Mouse (Mus musculus) myocyte (in vitro differentiated cells): ENCODE measurements around the gene Chaf1a. TPM values are rescaled to one million over a fixed set of nuclear protein-coding genes. Genes with fewer than 3 reads are reported as not detected.
"Not testable (repeated sequence)": the region's sequence is repeated elsewhere in the genome, so short reads cannot be mapped to it uniquely, and the experiment has no call there.

Source experiments
- H3K27me3 ChIP-seq: one replicate; pipeline ENCODE4 v1.6.1; 2011; ENCODE audit not compliant: control insufficient read depth, insufficient read depth, insufficient read length
- H3K36me3 ChIP-seq: one replicate; pipeline ENCODE4 v1.6.1; 2011; ENCODE audit not compliant: control insufficient read depth, insufficient read depth
- H3K4me2 ChIP-seq: one replicate; pipeline ENCODE4 v1.6.1; 2011; ENCODE audit warnings: low read depth, control low read depth
- H3K4me3 ChIP-seq: one replicate; pipeline ENCODE4 v1.5.1; 2011; ENCODE audit warnings: mild to moderate bottlenecking, control low read depth, moderate library complexity
- H3K79me2 ChIP-seq: one replicate; pipeline ENCODE4 v1.6.1; 2011; ENCODE audit not compliant: control insufficient read depth, insufficient read depth
- H3ac ChIP-seq: one replicate; pipeline ENCODE4 v1.6.1; 2011; ENCODE audit not compliant: control insufficient read depth, insufficient read length
- CEBPB ChIP-seq: IDR thresholded peaks from 2 replicates; pipeline ENCODE4 v1.6.1; 2011; ENCODE audit warnings: mild to moderate bottlenecking, moderate library complexity; ENCODE audit not compliant: poor library complexity, insufficient read depth, severe bottlenecking
- E2F4 ChIP-seq: IDR thresholded peaks from one replicate; pipeline ENCODE4 v1.6.1; 2011; ENCODE audit warnings: mild to moderate bottlenecking, control low read depth, moderate library complexity; ENCODE audit not compliant: insufficient read depth
- MAX ChIP-seq: IDR thresholded peaks from one replicate; pipeline ENCODE4 v1.6.1; 2011; ENCODE audit warnings: low read depth, mild to moderate bottlenecking, control low read depth
- MYOD1 ChIP-seq, 3 experiments: IDR thresholded peaks; one replicate each; pipeline ENCODE4 v1.6.1; 2011; ENCODE audit warnings: control low read depth in 2 of 3, low read depth in 2 of 3, mild to moderate bottlenecking in 2 of 3, moderate library complexity in 1 of 3; ENCODE audit not compliant: insufficient read length in 2 of 3, control insufficient read depth in 1 of 3
- MYOG ChIP-seq, 3 experiments: IDR thresholded peaks; one replicate each; pipeline ENCODE4 v1.6.1; 2011; ENCODE audit warnings: control low read depth in 2 of 3, low read depth in 2 of 3, mild to moderate bottlenecking in 2 of 3; ENCODE audit not compliant: insufficient read length in 2 of 3, control insufficient read depth in 1 of 3, insufficient read depth in 1 of 3
- POLR2A ChIP-seq: IDR thresholded peaks from one replicate; pipeline ENCODE4 v1.6.1; 2011; ENCODE audit warnings: low read depth, mild to moderate bottlenecking, control low read depth, moderate library complexity; ENCODE audit not compliant: insufficient read length
- POLR2AphosphoS2 ChIP-seq: IDR thresholded peaks from one replicate; pipeline ENCODE4 v1.6.1; 2011; ENCODE audit warnings: low read depth, control low read depth; ENCODE audit not compliant: insufficient read length
- REST ChIP-seq: IDR thresholded peaks from one replicate; pipeline ENCODE4 v1.6.1; 2011; ENCODE audit warnings: mild to moderate bottlenecking, control low read depth, moderate library complexity; ENCODE audit not compliant: insufficient read depth, insufficient read length
- SRF ChIP-seq: IDR thresholded peaks from one replicate; pipeline ENCODE4 v1.6.1; 2011; ENCODE audit warnings: low read depth; ENCODE audit not compliant: control insufficient read depth, insufficient read length
- TCF12 ChIP-seq: IDR thresholded peaks from one replicate; pipeline ENCODE4 v1.6.1; 2011; ENCODE audit warnings: mild to moderate bottlenecking, control low read depth; ENCODE audit not compliant: poor library complexity, insufficient read depth, severe bottlenecking
- TCF3 ChIP-seq: IDR thresholded peaks from one replicate; pipeline ENCODE4 v1.6.1; 2011; ENCODE audit warnings: low read depth, control low read depth; ENCODE audit not compliant: insufficient read length
- USF1 ChIP-seq: IDR thresholded peaks from one replicate; pipeline ENCODE4 v1.6.1; 2011; ENCODE audit warnings: low read depth, mild to moderate bottlenecking, control low read depth, moderate library complexity
- polyA plus RNA-seq: library from polyadenylated mRNA; unstranded; fragments of >200 nt; fragmentation: generic; extraction: Trizol; gene quantifications from one replicate; pipeline ENCODE4 v1.2.1, GENCODE M21; 2012; ENCODE audit warnings: missing spikeins

The Chaf1a gene
- polyA plus RNA-seq, 1 experiment, result 8.0 TPM

GRCm38 (mm10) chr17:56054938-56055337, 14.7 kb downstream of the Chaf1a start:
- TF ChIP-seq TCF12 (no peak), MYOD1 (IDR thresholded peaks at IDR 0.05; ENCODE audit: control insufficient read depth in 1 of 3, insufficient read length in 2 of 3, low read depth in 2 of 3) (no peak), E2F4 (no peak), USF1 (no peak), POLR2A (no peak), REST (no peak), POLR2AphosphoS2 (no peak), SRF (no peak), CEBPB (no peak), MYOG (IDR thresholded peaks at IDR 0.05; ENCODE audit: control insufficient read depth in 1 of 3, insufficient read depth in 1 of 3, insufficient read length in 2 of 3, low read depth in 2 of 3) (no peak), MAX (no peak), TCF3 (no peak)
- H3K36me3 ChIP-seq, result no peaks in the 10 kb centered on the region

GRCm38 (mm10) chr17:56055945-56056678, 15.9 kb downstream of the Chaf1a start:
- Histone ChIP-seq H3K4me2 (no peak overlapping the region), H3ac (no peak overlapping the region), H3K36me3 (peaks cover 5% of the 10 kb centered on the region), H3K79me2 (peaks cover 21% of the 10 kb centered on the region), H3K4me3 (no peak overlapping the region), H3K27me3 (no peaks in the 10 kb centered on the region)
- TF ChIP-seq MYOD1 (IDR thresholded peaks at IDR 0.05; ENCODE audit: control insufficient read depth in 1 of 3, insufficient read length in 2 of 3, low read depth in 2 of 3) (no peak), SRF (no peak), REST (no peak), TCF12 (no peak), CEBPB (no peak), MYOG (IDR thresholded peaks at IDR 0.05; ENCODE audit: control insufficient read depth in 1 of 3, insufficient read depth in 1 of 3, insufficient read length in 2 of 3, low read depth in 2 of 3) (no peak), POLR2AphosphoS2 (no peak), TCF3 (no peak), POLR2A (no peak), MAX (no peak), USF1 (no peak), E2F4 (no peak)

More at GRCm38 (mm10) chr17:56054938-56055337, 14.7 kb downstream of the Chaf1a start:
- Histone ChIP-seq H3K4me2 (no peak overlapping the region), H3K79me2 (peaks cover 22% of the 10 kb centered on the region), H3K4me3 (no peak overlapping the region), H3K27me3 (no peaks in the 10 kb centered on the region), H3ac (no peak overlapping the region)

GRCm38 (mm10) chr17:56057381-56058120, 17.3 kb downstream of the Chaf1a start:
- no peaks in the 10 kb centered on the region for H3K27me3 ChIP-seq
- no peak for TF ChIP-seq MYOG (IDR thresholded peaks at IDR 0.05; ENCODE audit: control insufficient read depth in 1 of 3, insufficient read depth in 1 of 3, insufficient read length in 2 of 3, low read depth in 2 of 3)
- no peak for TF ChIP-seq TCF3
- no peak for TF ChIP-seq E2F4
- TF ChIP-seq POLR2AphosphoS2, result no peak
- no peak for TF ChIP-seq POLR2A
- no peak for TF ChIP-seq CEBPB
- no peak for TF ChIP-seq USF1
- TF ChIP-seq SRF, result no peak
- no peak for TF ChIP-seq TCF12
- TF ChIP-seq REST, result no peak
- no peak for TF ChIP-seq MYOD1 (IDR thresholded peaks at IDR 0.05; ENCODE audit: control insufficient read depth in 1 of 3, insufficient read length in 2 of 3, low read depth in 2 of 3)
- no peak for TF ChIP-seq MAX
- H3K36me3 ChIP-seq, result peaks cover 8% of the 10 kb centered on the region
- H3K79me2 ChIP-seq, result peaks cover 8% of the 10 kb centered on the region
- H3ac ChIP-seq, result no peak overlapping the region
- no peak overlapping the region for H3K4me3 ChIP-seq
- H3K4me2 ChIP-seq, result no peak overlapping the region

- TF ChIP-seq MYOD1 (IDR thresholded peaks at IDR 0.05; ENCODE audit: control insufficient read depth in 1 of 3, insufficient read length in 2 of 3, low read depth in 2 of 3), result no peak
- TF ChIP-seq MYOG (IDR thresholded peaks at IDR 0.05; ENCODE audit: control insufficient read depth in 1 of 3, insufficient read depth in 1 of 3, insufficient read length in 2 of 3, low read depth in 2 of 3), result no peak
- no peak for TF ChIP-seq E2F4
- TF ChIP-seq REST, result no peak
- TF ChIP-seq TCF3, result no peak
- no peak for TF ChIP-seq SRF
- no peak for TF ChIP-seq TCF12
- no peak for TF ChIP-seq CEBPB
- TF ChIP-seq POLR2AphosphoS2, result no peak
- TF ChIP-seq POLR2A, result no peak
- TF ChIP-seq USF1, result no peak
- TF ChIP-seq MAX, result no peak
- Histone ChIP-seq H3K4me3 (no peak overlapping the region), H3K79me2 (no peaks in the 10 kb centered on the region), H3K4me2 (no peak overlapping the region), H3ac (no peak overlapping the region), H3K36me3 (peaks cover 21% of the 10 kb centered on the region), H3K27me3 (no peaks in the 10 kb centered on the region)
These were observed 21.8 kb downstream of the Chaf1a start for GRCm38 (mm10) chr17:56062081-56062480.

DNA sequence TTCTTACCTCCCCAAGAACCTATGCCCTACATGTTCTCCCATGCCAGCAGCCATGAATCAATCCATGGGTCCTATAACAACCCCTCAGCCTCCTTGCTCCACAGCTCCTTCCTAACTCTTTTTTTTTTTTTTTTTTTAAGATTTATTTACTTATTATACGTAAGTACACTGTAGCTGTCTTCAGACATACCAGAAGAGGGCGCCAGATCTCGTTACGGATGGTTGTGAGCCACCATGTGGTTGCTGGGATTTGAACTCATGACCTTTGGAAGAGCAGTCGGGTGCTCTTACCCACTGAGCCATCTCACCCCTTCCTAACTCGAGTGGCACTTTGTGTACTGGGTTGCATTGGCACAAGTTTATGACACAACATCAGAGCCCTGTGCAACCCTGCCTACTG, 25.5 kb downstream of the Chaf1a start:
- not testable (repeated sequence) for H3ac ChIP-seq, H3K79me2 ChIP-seq, H3K27me3 ChIP-seq, H3K4me3 ChIP-seq, H3K4me2 ChIP-seq
- H3K36me3 ChIP-seq, result peaks cover 25% of the 10 kb centered on the region
